ENCODE assay signal across 14 mouse cellular contexts in genomic region chr11:68665331-68665730, GRCm38 (mm10). TPM values are rescaled to one million over a fixed set of nuclear protein-coding genes. Genes with fewer than 3 reads are reported as not detected.
DNase-seq lines count a peak whose midpoint lies in the region; ATAC-seq lines count a peak whose summit lies in the region.
"Had no signal": no experiment of that assay in that cellular context is flagged by ENCODE, and none has a peak within 500 bp of the region (broad histone marks: within the 10 kb centered on the region; RNA-seq: fewer than 3 reads in every experiment).

No protein-coding gene starts in this region.

- H3K27me3 ChIP-seq in lung, embryonic 15.5 days: no peaks in the 10 kb centered on the region
- H3K27me3 ChIP-seq in embryonic facial prominence, embryonic 15.5 days: no peaks in the 10 kb centered on the region
- H3K27me3 ChIP-seq in heart, embryonic 11.5 days (ENCODE audit: control insufficient read depth, insufficient read depth, low read length): no peaks in the 10 kb centered on the region
- H3K27me3 ChIP-seq in limb, embryonic 13.5 days: no peaks in the 10 kb centered on the region
- H3K27me3 ChIP-seq: midbrain, embryonic 15.5 days had no signal

- peak overlapping the region; percentile 50 for H3K27ac ChIP-seq in lung, embryonic 15.5 days
- H3K27ac ChIP-seq in embryonic facial prominence, embryonic 15.5 days (replicated peaks): peak overlapping the region; percentile 65
- peak overlapping the region; percentile 60 for H3K27ac ChIP-seq in heart, embryonic 11.5 days (ENCODE audit: low read depth, low read length)
- peak overlapping the region; percentile 49; the same call in 1 of the 2 replicates for H3K27ac ChIP-seq in limb, embryonic 13.5 days
- H3K27ac ChIP-seq: layer of hippocampus, adult 2 months; midbrain, embryonic 15.5 days had no signal

- H3K36me3 ChIP-seq in lung, embryonic 15.5 days: no peaks in the 10 kb centered on the region
- no peaks in the 10 kb centered on the region for H3K36me3 ChIP-seq in embryonic facial prominence, embryonic 15.5 days
- no peaks in the 10 kb centered on the region for H3K36me3 ChIP-seq in heart, embryonic 11.5 days (ENCODE audit: control insufficient read depth, insufficient read depth, low read length)
- no peaks in the 10 kb centered on the region for H3K36me3 ChIP-seq in limb, embryonic 13.5 days
- H3K36me3 ChIP-seq: midbrain, embryonic 15.5 days had no signal

- H3K4me3 ChIP-seq in lung, embryonic 15.5 days: no peak overlapping the region
- no peak overlapping the region for H3K4me3 ChIP-seq in embryonic facial prominence, embryonic 15.5 days (replicated peaks)
- no peak overlapping the region for H3K4me3 ChIP-seq in heart, embryonic 11.5 days (ENCODE audit: low read depth, low read length)
- no peak overlapping the region for H3K4me3 ChIP-seq in limb, embryonic 13.5 days
- H3K4me3 ChIP-seq: erythroblast, embryonic 14.5 days; layer of hippocampus, adult 2 months; midbrain, embryonic 15.5 days had no signal

- H3K4me2 ChIP-seq in lung, embryonic 15.5 days: no peak overlapping the region
- H3K4me2 ChIP-seq in embryonic facial prominence, embryonic 15.5 days (replicated peaks): no peak overlapping the region
- H3K4me2 ChIP-seq in heart, embryonic 11.5 days: no peak overlapping the region
- no peak overlapping the region for H3K4me2 ChIP-seq in limb, embryonic 13.5 days (replicated peaks)
- H3K4me2 ChIP-seq: midbrain, embryonic 15.5 days had no signal

- peaks cover 15% of the 10 kb centered on the region; the same call in 1 of the 2 replicates for H3K4me1 ChIP-seq in lung, embryonic 15.5 days
- H3K4me1 ChIP-seq in embryonic facial prominence, embryonic 15.5 days: 0 out of 2 replicates have a peak, but pooled peaks cover 6% of the 10 kb centered on the region
- no peaks in the 10 kb centered on the region; the same call in 1 of the 2 replicates for H3K4me1 ChIP-seq in heart, embryonic 11.5 days (ENCODE audit: control insufficient read depth, insufficient read depth, low read length)
- H3K4me1 ChIP-seq in limb, embryonic 13.5 days: peaks cover 15% of the 10 kb centered on the region
- H3K4me1 ChIP-seq: midbrain, embryonic 15.5 days had no signal

- 34% methylated on average over 2 of the region's 2 CpGs for WGBS in lung, embryonic 15.5 days
- WGBS in embryonic facial prominence, embryonic 15.5 days: 21% methylated on average over 2 of the region's 2 CpGs
- 67% methylated on average over 2 of the region's 2 CpGs for WGBS in heart, embryonic 11.5 days (ENCODE audit: insufficient replicate concordance)
- 34% methylated on average over 2 of the region's 2 CpGs for WGBS in limb, embryonic 13.5 days

- DNase-seq in lung, adult 18-20 months: no peak
- DNase-seq in ovary, postnatal 36 days (ENCODE audit: low spot score): no peak
- no peak for DNase-seq in spleen, postnatal 10 days (ENCODE audit: low spot score in 2 of 2)
- DNase-seq: adrenal gland, postnatal 25 days; liver, postnatal 0 days; thymus, adult 18-20 months had no signal

- no peaks in the 10 kb centered on the region for H3K9me3 ChIP-seq in lung, embryonic 15.5 days
- H3K9me3 ChIP-seq in embryonic facial prominence, embryonic 15.5 days (replicated peaks): 0 out of 2 replicates have a peak, but pooled peaks cover 4% of the 10 kb centered on the region
- H3K9me3 ChIP-seq in heart, embryonic 11.5 days (replicated peaks; ENCODE audit: control insufficient read depth, low read length): no peaks in the 10 kb centered on the region; the same call in 1 of the 2 replicates
- peaks cover 9% of the 10 kb centered on the region for H3K9me3 ChIP-seq in limb, embryonic 13.5 days
- H3K9me3 ChIP-seq: midbrain, embryonic 15.5 days had no signal

- no peak overlapping the region for H3K9ac ChIP-seq in lung, embryonic 15.5 days
- no peak overlapping the region for H3K9ac ChIP-seq in embryonic facial prominence, embryonic 15.5 days
- no peak overlapping the region for H3K9ac ChIP-seq in heart, embryonic 11.5 days (ENCODE audit: low read depth, low read length)
- H3K9ac ChIP-seq in limb, embryonic 13.5 days: no peak overlapping the region
- H3K9ac ChIP-seq: liver, postnatal 0 days; midbrain, embryonic 15.5 days had no signal

- no peak for ATAC-seq in lung, embryonic 15.5 days (ENCODE audit: borderline replicate concordance, extremely low read depth, low FRiP score, low TSS enrichment)
- ATAC-seq in embryonic facial prominence, embryonic 15.5 days (ENCODE audit: insufficient number of reproducible peaks, low FRiP score, low TSS enrichment, low read depth): peak; percentile 39; the same call in 1 of the 2 replicates
- no peak for ATAC-seq in heart, embryonic 11.5 days (replicated peaks; ENCODE audit: insufficient number of reproducible peaks, low FRiP score, low TSS enrichment)
- 0 out of 2 replicates have a peak, but pooled peaks have one; percentile 54 for ATAC-seq in limb, embryonic 13.5 days (ENCODE audit: low FRiP score, low read depth)
- ATAC-seq in frontal cortex, adult (ENCODE audit: low TSS enrichment): no peak
- ATAC-seq: liver, postnatal 0 days; midbrain, embryonic 15.5 days had no signal

RNA-seq across cellular contexts. Expression of gene Myh10, which starts 26.0 kb away (rescaled TPM):
- 130 and 136 TPM in 2 replicates for polyA plus RNA-seq in lung, embryonic 15.5 days (2015; fragmentation: Nextera tagmentation; extraction: Ambion mirVana)
- polyA plus RNA-seq in embryonic facial prominence, embryonic 15.5 days (2015; fragmentation: Nextera tagmentation; extraction: Ambion mirVana): 87.8 and 94.2 TPM in 2 replicates
- polyA plus RNA-seq in heart, embryonic 11.5 days (2014; fragmentation: Nextera tagmentation; extraction: Ambion mirVana): 150 and 190 TPM in 2 replicates
- polyA plus RNA-seq in limb, embryonic 13.5 days (2015; fragmentation: Nextera tagmentation; extraction: Ambion mirVana): 151 and 159 TPM in 2 replicates

Comparison
In these comparisons a context has a peak if more than half of its experiments do, and no peak if none do; other contexts are left out.
1. ATAC-seq: peak in embryonic facial prominence, embryonic 15.5 days (single experiment) and limb, embryonic 13.5 days (single experiment); none in lung, embryonic 15.5 days (single experiment), heart, embryonic 11.5 days (single experiment) and frontal cortex, adult (single experiment).
2. Peak in every context shown above with its lines, with median percentiles within 50 percentile points of each other: H3K27ac ChIP-seq.